Comparison of ENCODE assay signal across 8 mouse cellular contexts in the genomic region with DNA sequence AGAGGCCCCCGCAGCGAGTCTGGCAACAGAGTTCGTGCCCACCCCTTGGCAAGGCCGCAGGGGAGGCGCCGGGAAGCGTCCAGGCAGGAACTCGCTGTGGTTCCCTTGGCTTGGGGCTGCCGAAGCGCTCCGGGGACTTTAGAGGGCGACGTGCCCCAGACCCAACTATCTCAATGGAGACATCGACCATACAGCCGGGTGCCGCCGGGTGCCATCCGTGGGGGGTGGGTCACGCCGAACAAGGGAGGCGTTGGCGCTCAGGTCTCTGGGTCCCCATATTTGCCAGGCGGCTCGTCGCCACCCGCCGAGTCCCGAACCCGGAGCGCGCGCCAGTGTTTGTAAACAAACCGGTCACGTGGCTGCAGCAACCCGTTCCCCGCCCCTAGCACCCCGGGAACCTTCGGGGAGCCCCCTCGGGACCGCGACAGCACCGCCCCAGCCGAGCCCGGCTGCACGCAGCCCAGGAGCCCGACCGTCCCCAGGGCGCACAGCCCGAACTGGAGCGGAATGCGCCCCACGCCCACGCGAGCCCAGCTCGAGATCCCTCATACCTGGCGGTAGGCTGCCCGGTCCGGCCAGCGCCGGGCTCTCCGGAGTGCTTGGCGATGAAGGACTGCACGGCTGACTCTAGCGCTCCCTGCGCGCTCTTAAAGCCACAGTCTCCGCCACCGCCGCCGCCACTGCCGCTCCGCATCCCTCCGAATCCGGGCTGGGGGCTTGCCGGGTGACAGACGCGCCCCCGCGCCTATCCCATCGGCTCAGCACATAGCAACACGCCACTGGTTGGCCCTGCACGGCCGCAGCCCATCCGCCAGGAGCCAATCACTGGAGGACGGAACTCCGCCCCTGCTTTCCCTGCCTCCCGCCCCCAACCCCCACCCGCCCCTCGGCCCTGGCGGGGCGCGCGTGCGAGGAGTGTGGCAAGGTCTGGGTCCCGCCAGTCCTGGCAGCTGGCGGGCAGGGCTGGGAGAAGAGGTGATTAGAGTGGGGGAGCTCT. TPM values are rescaled to one million over a fixed set of nuclear protein-coding genes. Genes with fewer than 3 reads are reported as not detected.
DNase-seq lines count a peak whose midpoint lies in the region; ATAC-seq and TF ChIP-seq lines count a peak whose summit lies in the region.

Gene Ypel2 (minus strand): TSS at position 667 of the 997 bp plus-strand sequence.

- no peaks in the 10 kb centered on the region for H3K36me3 ChIP-seq in hindbrain, embryonic 14.5 days (replicated peaks; ENCODE audit: control insufficient read depth, insufficient read depth)

- peak; percentile 62 for DNase-seq in Patski (ENCODE audit: low read depth, low spot score)
- DNase-seq in cerebellum, postnatal 10 days: peak; percentile 98 to 99
- peak; percentile 95 for DNase-seq in frontal cortex, postnatal 25 days (ENCODE audit: low spot score in 2 of 2)
- DNase-seq in hindbrain, embryonic 14.5 days (ENCODE audit: low spot score): peak; percentile 94
- peak; percentile 98 for DNase-seq in layer of hippocampus, postnatal 36 days
- DNase-seq in lung, postnatal 25 days (ENCODE audit: low spot score): peak; percentile 97
- peak; percentile 88 for DNase-seq in retina, adult 2 months (ENCODE audit: low read depth, low spot score)
- peak; percentile 97 for DNase-seq in thymus, postnatal 25 days

- in situ Hi-C loops in Patski (cut with MboI; ENCODE audit: low pct_unique_long_range_greater_than_20kb): loop anchor here (5.0 to 10.0 kb wide), 2 partner anchors 36 to 89 kb away; no protein-coding TSS in a partner anchor

- POLR2A ChIA-PET in Patski (lab: Charles Lee): interaction anchor here (0.7 to 1.5 kb wide), 4 partner anchors 33 to 88 kb away, joined by 3 to 6 read pairs (median 4); no protein-coding TSS in a partner anchor

- H3K9me3 ChIP-seq in hindbrain, embryonic 14.5 days (ENCODE audit: control insufficient read depth, low read length): no peaks in the 10 kb centered on the region

- H3K27ac ChIP-seq in hindbrain, embryonic 14.5 days: peak within 1 kb of the TSS; percentile 91

- ATAC-seq in Patski: peak; percentile 98
- ATAC-seq in hindbrain, embryonic 14.5 days (ENCODE audit: low FRiP score): peak; percentile 100

- no peaks in the 10 kb centered on the region for H3K27me3 ChIP-seq in Patski
- no peaks in the 10 kb centered on the region for H3K27me3 ChIP-seq in hindbrain, embryonic 14.5 days (ENCODE audit: control insufficient read depth, insufficient read depth, low read length)

- WGBS in hindbrain, embryonic 14.5 days: under 1% methylated on average over 86 of the region's 96 CpGs

- CTCF ChIA-PET in Patski (lab: Charles Lee): no interaction called here

- peak within 1 kb of the TSS; percentile 82 for H3K4me2 ChIP-seq in hindbrain, embryonic 14.5 days (replicated peaks)

- peak within 1 kb of the TSS; percentile 90 for H3K4me3 ChIP-seq in hindbrain, embryonic 14.5 days (replicated peaks; ENCODE audit: low read length)

- no peak for TF ChIP-seq CTCF in Patski (IDR thresholded peaks at IDR 0.05)

- peaks cover 40% of the 10 kb centered on the region for H3K4me1 ChIP-seq in hindbrain, embryonic 14.5 days (replicated peaks; ENCODE audit: control insufficient read depth, insufficient read depth, low read length)

- H3K9ac ChIP-seq in hindbrain, embryonic 14.5 days: peak within 1 kb of the TSS; percentile 72

RNA-seq across cellular contexts. Expression of gene Ypel2, which starts in this region (rescaled TPM):
- polyA plus RNA-seq in Patski (2021): 31.7 TPM
- polyA plus RNA-seq in hindbrain, embryonic 14.5 days (2014; fragmentation: Nextera tagmentation; extraction: Ambion mirVana): 3.2 and 3.9 TPM in 2 replicates
- total RNA-seq in layer of hippocampus, postnatal 36 days (2021): 10 to 100 TPM; 27.5 to 29.0 TPM

Comparison
In these comparisons a context has a peak if more than half of its experiments do, and no peak if none do; other contexts are left out.
1. Peak in every context shown above with its lines: DNase-seq, ATAC-seq, H3K4me3 ChIP-seq and H3K27ac ChIP-seq.